Mouse (Mus musculus): ENCODE data around the gene Slc39a11.

DNA sequence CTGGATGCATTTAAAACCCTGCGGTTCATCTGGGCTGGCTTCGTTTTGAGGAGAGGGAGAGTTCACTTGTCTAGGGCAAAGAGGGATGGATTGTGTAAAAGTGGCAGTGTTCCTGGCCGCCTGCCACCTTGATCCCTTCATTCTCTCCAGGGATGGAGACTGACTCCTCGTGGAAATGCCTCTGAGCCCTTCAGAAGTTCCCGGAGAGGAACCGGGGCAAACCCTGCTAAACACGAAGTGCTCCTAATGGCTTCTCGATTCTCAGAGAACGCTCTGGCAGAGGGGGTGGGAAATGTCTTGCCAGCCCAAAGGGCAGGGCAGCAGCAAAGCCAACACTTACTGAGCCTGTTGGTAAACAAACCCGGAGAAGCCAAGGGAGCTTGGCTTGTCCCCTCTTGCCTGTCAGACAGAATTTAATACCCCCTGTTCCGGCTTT is 366.5 kb downstream of the Slc39a11 start:
- TF ChIP-seq CTCF (IDR thresholded peaks at IDR 0.05; ENCODE audit: low read depth, low read length) = no peak
- TF ChIP-seq GATA1 (IDR thresholded peaks at IDR 0.05; ENCODE audit: borderline replicate concordance, low read length) = no peak
- no peak for TF ChIP-seq GATA2 (IDR thresholded peaks at IDR 0.05; ENCODE audit: borderline replicate concordance, low read depth, low read length)
- TF ChIP-seq POLR2AphosphoS5 (IDR thresholded peaks at IDR 0.05; ENCODE audit: insufficient replicate concordance, low read depth, low read length) = no peak
